Mouse (Mus musculus): ENCODE data around the gene Ncmap. TPM values are rescaled to one million over a fixed set of nuclear protein-coding genes. Genes with fewer than 3 reads are reported as not detected.
A peak's percentile ranks its signal among the peaks of the same experiment; 100 is the strongest.

Gene Ncmap
- polyA plus RNA-seq, 1 experiment, result 0.81 TPM

DNA sequence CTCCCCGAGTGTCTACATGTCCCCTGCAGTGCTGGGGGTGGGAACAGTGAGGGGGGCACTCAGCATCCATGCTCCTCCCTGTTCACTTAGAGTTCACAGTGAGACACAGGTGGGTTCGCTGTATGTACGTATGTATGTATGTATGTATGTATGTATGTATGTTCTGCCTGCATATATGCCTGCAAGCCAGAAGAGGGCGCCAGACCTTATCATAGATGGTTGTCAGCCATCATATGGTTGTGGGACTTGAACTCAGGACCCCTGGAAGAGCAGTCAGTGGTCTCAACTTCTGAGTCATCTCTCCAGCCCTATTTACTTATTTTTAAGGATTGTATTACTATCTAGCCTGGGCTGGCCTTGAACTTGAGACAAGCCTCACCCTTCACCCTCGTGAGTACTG lies 1.7 kb downstream of the Ncmap start:
- no peak; the same call in 1 of the 2 replicates for TF ChIP-seq CTCF (IDR thresholded peaks at IDR 0.05; ENCODE audit: borderline replicate concordance, extremely low read depth, insufficient read depth, insufficient read length)
- no peak for TF ChIP-seq POLR2A (IDR thresholded peaks at IDR 0.05; ENCODE audit: borderline replicate concordance, extremely low read depth, insufficient read depth, insufficient read length, poor library complexity, severe bottlenecking)
- DNase-seq (ENCODE audit: low read depth), result no peak

DNA sequence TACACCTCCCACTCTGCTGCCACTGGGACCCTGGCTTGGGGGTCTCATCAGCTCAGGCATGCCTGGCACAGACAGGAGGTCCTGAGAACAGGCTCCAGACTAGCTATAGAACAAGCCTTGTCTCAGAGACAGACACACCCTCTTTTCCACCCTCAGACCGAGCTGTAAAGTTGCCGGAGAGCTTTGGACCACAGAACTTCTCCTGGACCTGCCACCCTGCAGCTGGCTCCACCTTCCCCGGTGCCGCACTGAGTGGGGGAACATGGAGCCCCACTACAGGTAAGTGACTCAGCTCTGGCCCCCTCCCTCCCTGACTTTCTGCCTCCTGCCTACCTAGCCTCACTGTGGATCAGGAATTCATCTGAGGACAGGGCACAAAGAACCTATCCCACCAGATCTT lies 2.7 kb downstream of the Ncmap start:
- no peak for TF ChIP-seq CTCF (IDR thresholded peaks at IDR 0.05; ENCODE audit: borderline replicate concordance, extremely low read depth, insufficient read depth, insufficient read length)
- TF ChIP-seq POLR2A (IDR thresholded peaks at IDR 0.05; ENCODE audit: borderline replicate concordance, extremely low read depth, insufficient read depth, insufficient read length, poor library complexity, severe bottlenecking), result no peak
- DNase-seq (ENCODE audit: low read depth), result no peak

DNA sequence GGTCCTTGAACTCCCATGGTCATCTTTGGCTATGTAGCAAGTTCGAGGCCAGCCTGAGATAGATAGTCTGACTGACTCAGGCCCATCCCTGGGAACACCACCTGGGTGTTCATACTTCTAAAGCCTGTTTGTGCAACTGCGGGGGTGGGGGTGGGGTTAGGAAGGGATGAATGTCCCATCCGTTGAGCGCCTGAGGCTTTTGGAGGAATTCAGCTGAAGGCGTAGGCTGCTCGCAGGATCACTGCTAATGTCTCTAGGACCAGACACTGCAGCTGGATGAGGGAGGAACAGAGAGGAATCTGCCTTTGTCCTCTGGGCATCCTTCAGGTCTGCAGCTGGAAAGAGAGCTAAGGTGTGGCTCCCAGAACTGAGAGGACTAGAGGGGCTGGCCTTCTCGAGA lies 3.4 kb downstream of the Ncmap start:
- DNase-seq (ENCODE audit: low read depth), result no peak
- TF ChIP-seq POLR2A (IDR thresholded peaks at IDR 0.05; ENCODE audit: borderline replicate concordance, extremely low read depth, insufficient read depth, insufficient read length, poor library complexity, severe bottlenecking), result no peak
- no peak for TF ChIP-seq CTCF (IDR thresholded peaks at IDR 0.05; ENCODE audit: borderline replicate concordance, extremely low read depth, insufficient read depth, insufficient read length)

DNA sequence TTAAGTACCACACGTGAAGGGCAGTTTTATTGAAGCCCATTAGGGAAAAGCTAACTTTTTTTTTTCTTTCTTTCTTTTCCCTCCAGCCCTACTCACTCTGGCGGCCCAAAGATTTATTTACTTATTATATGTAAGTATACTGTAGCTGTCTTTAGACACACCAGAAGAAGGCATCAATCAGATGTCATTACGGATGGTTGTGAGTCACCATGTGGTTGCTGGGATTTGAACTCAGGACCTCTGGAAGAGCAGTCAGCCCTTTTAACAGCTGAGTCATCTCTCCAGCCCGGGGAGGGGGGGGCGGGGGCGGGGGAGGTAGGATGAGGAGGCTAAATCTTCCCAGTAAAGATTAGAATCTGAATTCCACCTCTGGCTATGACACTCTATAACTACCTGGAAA lies 4.6 kb downstream of the Ncmap start:
- no peak for TF ChIP-seq POLR2A (IDR thresholded peaks at IDR 0.05; ENCODE audit: borderline replicate concordance, extremely low read depth, insufficient read depth, insufficient read length, poor library complexity, severe bottlenecking)
- TF ChIP-seq CTCF (IDR thresholded peaks at IDR 0.05; ENCODE audit: borderline replicate concordance, extremely low read depth, insufficient read depth, insufficient read length), result no peak
- DNase-seq (ENCODE audit: low read depth), result no peak

DNA sequence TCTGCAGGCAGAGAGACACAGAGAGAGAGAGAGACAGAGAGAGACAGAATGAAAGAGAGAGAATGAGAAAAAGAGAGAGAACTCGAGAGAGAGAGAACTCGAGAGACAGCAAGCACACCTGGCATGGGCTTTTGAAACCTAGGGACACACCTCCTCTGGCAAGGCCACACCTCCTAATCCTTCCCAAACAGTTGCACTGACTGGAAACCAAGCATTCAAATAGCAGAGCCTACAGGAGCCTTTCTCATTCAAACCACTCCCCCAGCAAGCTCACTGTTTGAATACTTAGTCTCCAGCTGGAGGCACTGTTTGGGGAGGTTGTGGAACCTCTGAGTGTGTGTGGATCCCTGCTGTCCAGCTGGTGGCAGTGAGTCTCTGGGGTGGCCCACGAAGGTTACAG lies 5.2 kb downstream of the Ncmap start:
- no peak for DNase-seq (ENCODE audit: low read depth)
- TF ChIP-seq CTCF (IDR thresholded peaks at IDR 0.05; ENCODE audit: borderline replicate concordance, extremely low read depth, insufficient read depth, insufficient read length), result no peak
- TF ChIP-seq POLR2A (IDR thresholded peaks at IDR 0.05; ENCODE audit: borderline replicate concordance, extremely low read depth, insufficient read depth, insufficient read length, poor library complexity, severe bottlenecking), result no peak

DNA sequence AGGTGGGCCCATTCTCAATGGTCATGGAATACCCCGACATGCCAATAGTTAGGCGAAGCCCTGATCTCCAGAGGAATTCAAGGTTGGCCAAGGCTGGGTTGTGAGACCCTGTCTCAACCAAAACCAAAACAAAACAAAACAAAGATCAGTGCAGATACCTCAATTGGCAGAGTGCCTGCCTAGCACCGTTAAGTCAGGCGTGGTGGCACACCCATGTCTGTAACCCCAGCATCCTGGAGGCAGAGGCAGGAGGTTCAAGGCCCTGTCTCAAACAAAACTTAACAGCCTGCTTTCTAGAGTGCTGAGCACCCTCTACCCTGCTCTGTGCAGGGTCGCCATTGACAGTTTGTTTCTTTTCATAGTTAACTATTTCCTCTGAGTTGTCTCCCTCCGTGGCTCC lies 7.0 kb downstream of the Ncmap start:
- TF ChIP-seq POLR2A (IDR thresholded peaks at IDR 0.05; ENCODE audit: borderline replicate concordance, extremely low read depth, insufficient read depth, insufficient read length, poor library complexity, severe bottlenecking), result no peak

DNA sequence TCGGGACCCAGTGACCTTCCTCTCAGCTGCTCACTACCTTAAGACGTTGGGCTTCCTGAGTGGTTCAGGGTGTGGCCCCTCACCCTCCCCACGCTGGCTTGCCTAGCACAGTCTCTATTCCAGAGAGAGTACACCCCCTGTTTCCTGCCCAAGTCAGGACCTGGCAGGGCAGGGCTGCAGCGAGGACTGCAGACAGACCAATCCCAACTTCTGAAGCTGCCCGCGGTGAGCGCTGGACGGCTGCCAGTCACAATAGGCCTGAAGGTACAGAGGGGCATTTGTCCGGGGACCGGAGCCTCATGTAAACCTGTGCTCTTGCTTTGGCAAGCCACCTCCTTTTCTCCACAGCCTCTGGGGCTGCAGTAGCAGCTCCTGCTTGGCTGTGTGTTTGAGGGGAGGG lies 12.4 kb downstream of the Ncmap start:
- TF ChIP-seq POLR2A (IDR thresholded peaks at IDR 0.05; ENCODE audit: borderline replicate concordance, extremely low read depth, insufficient read depth, insufficient read length, poor library complexity, severe bottlenecking) (no peak), CTCF (IDR thresholded peaks at IDR 0.05; ENCODE audit: borderline replicate concordance, extremely low read depth, insufficient read depth, insufficient read length) (no peak)
- DNase-seq (ENCODE audit: low read depth), result peak; percentile 62

More for the DNA sequence above, 7.0 kb downstream of the Ncmap start:
- DNase-seq (ENCODE audit: low read depth), result no peak

DNA sequence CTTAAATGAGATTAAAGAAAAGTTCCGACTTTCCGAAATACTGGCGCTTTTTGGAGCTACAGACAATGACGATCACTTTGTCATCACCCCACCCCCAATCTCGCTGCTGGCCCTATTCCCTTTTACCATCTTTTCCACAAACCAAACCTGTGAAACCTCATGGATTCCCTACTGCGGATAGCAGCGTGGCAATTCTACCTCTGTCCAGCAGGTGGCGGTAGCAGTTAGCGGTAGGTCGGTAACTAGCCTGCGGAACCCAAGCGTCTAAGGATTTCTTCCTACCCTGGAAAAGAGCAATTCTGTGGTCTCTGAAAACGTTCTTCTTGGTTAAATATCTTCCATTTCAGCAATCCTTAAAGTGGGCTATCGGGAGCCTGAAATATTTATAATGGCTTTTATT lies 15.7 kb downstream of the Ncmap start:
- TF ChIP-seq POLR2A (IDR thresholded peaks at IDR 0.05; ENCODE audit: borderline replicate concordance, extremely low read depth, insufficient read depth, insufficient read length, poor library complexity, severe bottlenecking) (no peak), CTCF (IDR thresholded peaks at IDR 0.05; ENCODE audit: borderline replicate concordance, extremely low read depth, insufficient read depth, insufficient read length) (peak; percentile 96)
- DNase-seq (ENCODE audit: low read depth), result peak; percentile 90

DNA sequence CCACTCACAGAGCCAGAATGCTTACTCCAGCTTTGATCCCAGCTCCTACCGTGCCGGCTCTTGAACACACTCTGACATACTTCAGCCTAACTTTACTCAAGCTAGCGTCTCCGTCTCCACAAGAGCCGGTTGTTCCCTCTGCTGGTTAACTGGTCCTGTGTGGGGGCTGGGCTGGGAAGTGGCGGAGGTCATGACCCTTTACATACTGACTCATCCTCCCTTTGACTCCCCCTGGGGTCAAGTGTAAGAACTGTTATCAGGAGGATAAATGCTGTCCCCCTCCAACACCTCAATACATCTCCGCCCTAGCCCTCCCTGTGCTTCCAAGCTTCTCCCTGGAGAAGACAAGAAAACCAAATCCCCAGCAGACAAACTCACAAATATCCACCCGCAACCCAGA lies 16.7 kb downstream of the Ncmap start:
- DNase-seq (ENCODE audit: low read depth), result no peak
- TF ChIP-seq CTCF (IDR thresholded peaks at IDR 0.05; ENCODE audit: borderline replicate concordance, extremely low read depth, insufficient read depth, insufficient read length) (no peak), POLR2A (IDR thresholded peaks at IDR 0.05; ENCODE audit: borderline replicate concordance, extremely low read depth, insufficient read depth, insufficient read length, poor library complexity, severe bottlenecking) (no peak)

DNA sequence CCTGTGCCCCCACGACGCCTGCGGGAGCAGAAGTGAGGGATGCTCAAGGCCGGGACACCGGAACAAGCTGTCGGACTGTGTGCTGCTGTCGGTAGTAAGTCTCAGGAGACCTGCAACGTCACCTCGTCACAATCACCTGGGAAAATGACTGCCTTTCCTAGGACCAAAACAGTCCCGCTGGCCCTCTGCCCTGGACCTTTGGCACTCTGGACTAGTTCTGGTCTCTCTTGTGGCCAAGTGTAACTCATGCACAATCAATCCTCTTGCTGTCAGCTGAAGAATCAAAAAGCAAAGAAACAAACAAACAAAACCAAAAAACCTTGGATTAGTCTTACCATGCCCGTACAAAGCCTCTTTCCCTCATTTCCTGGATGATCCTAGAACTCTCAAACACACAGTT lies 20.8 kb downstream of the Ncmap start:
- no peak for TF ChIP-seq CTCF (IDR thresholded peaks at IDR 0.05; ENCODE audit: borderline replicate concordance, extremely low read depth, insufficient read depth, insufficient read length)
- no peak for TF ChIP-seq POLR2A (IDR thresholded peaks at IDR 0.05; ENCODE audit: borderline replicate concordance, extremely low read depth, insufficient read depth, insufficient read length, poor library complexity, severe bottlenecking)

DNA sequence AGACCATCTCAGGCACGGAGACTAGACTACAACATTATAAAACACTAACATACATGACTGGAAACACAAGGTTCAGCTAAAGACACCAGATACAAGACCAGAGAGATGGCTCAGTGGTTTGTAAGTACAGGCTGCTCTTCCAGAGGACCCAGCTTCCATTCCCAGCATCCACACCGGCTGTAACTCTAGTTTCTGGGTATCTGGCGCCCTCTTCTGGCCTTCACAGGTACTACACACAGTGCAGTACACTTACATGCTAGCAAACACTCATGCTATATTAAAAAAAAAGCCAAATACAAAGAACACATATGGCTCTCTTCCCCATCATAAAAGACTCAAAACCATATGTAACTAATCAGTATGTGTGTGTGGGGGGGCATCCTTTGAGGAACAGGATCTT lies 22.6 kb downstream of the Ncmap start:
- DNase-seq (ENCODE audit: low read depth), result no peak
- no peak for TF ChIP-seq POLR2A (IDR thresholded peaks at IDR 0.05; ENCODE audit: borderline replicate concordance, extremely low read depth, insufficient read depth, insufficient read length, poor library complexity, severe bottlenecking)
- TF ChIP-seq CTCF (IDR thresholded peaks at IDR 0.05; ENCODE audit: borderline replicate concordance, extremely low read depth, insufficient read depth, insufficient read length), result peak; percentile 36; the same call in 1 of the 2 replicates

More for the DNA sequence above, 20.8 kb downstream of the Ncmap start:
- no peak for DNase-seq (ENCODE audit: low read depth)

DNA sequence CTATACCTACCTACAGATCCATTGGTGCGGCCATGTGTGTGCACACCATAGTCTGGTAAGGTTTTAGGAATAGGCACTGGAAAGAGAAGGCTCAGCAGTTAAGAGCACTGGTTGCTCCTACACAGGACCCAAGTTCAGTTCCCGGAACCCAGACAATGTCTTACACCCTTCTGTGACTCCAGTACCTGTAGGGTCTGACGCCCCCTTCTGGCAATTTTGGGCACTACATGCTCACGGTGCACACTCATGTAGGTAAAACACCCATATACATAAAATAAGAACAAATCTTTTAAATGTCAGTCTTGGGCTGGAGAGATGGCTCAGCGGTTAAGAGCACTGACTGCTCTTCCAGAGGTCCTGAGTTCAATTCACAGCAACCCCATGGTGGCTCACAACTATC lies 24.7 kb downstream of the Ncmap start:
- no peak for DNase-seq (ENCODE audit: low read depth)
- no peak for TF ChIP-seq POLR2A (IDR thresholded peaks at IDR 0.05; ENCODE audit: borderline replicate concordance, extremely low read depth, insufficient read depth, insufficient read length, poor library complexity, severe bottlenecking)
- peak; percentile 27; the same call in 1 of the 2 replicates for TF ChIP-seq CTCF (IDR thresholded peaks at IDR 0.05; ENCODE audit: borderline replicate concordance, extremely low read depth, insufficient read depth, insufficient read length)

DNA sequence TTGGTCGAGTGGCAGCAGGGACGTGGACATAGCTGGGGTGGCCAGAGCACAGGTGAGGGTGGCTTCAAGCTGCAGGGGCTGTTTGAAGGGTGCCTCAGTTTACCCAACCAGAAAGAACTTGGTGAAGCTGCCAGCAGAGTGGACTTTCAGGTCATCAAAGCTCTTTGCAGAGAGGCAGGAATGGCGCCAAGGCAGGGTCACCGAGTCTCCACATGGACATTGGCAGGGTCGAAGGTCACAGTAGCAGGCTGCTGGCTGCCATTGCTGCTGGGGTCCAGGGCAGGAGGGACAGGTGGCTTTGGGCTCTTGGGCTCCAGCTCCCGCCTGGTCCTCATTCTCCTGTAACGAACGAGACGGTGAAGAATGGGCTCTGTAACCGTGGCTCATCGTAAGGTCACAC lies 27.7 kb downstream of the Ncmap start:
- no peak for TF ChIP-seq POLR2A (IDR thresholded peaks at IDR 0.05; ENCODE audit: borderline replicate concordance, extremely low read depth, insufficient read depth, insufficient read length, poor library complexity, severe bottlenecking)
- no peak for TF ChIP-seq CTCF (IDR thresholded peaks at IDR 0.05; ENCODE audit: borderline replicate concordance, extremely low read depth, insufficient read depth, insufficient read length)
- DNase-seq (ENCODE audit: low read depth), result no peak
